Mouse (Mus musculus): ENCODE results near the gene Slc9a3.

DNA sequence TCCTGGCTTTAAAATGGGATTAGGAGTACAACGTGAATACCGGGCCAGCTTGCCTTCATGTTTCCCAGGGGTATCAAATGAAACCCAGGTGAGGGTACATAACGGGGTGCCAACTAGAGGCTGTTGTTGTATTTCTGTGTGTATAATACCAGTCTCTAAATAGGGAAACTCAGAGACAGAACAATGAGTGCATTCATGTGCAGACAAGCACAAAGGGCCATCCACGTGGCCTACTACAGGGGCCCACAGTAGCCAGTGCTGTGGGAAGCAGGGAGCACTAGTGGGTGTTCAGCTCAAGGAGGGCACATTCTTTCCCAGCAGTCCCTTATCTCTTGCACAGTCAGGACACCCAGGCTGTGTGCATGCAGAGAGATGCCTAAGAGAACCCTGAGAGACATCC lies 8.7 kb upstream of the Slc9a3 start:
- TF ChIP-seq CTCF (IDR thresholded peaks at IDR 0.05; ENCODE audit: low read depth, low read length) (no peak), GATA1 (IDR thresholded peaks at IDR 0.05; ENCODE audit: borderline replicate concordance, low read length) (no peak), POLR2AphosphoS5 (IDR thresholded peaks at IDR 0.05; ENCODE audit: insufficient replicate concordance, low read depth, low read length) (no peak), TAL1 (conservative IDR thresholded peaks at IDR 0.05; ENCODE audit: low read depth, low read length) (no peak), GATA2 (IDR thresholded peaks at IDR 0.05; ENCODE audit: borderline replicate concordance, low read depth, low read length) (no peak)
